Mouse (Mus musculus): ENCODE data around the gene Ltbr.
"Not testable (repeated sequence)": the region's sequence is repeated elsewhere in the genome, so short reads cannot be mapped to it uniquely, and the experiment has no call there.

Gene Ltbr

GRCm38 (mm10) chr6:125274841-125275563 is 38.7 kb downstream of the Ltbr start:
- peak; percentile 81 for DNase-seq (ENCODE audit: low read depth, low spot score)

- DNase-seq (ENCODE audit: low read depth, low spot score) = no peak
Observed at GRCm38 (mm10) chr6:125272228-125272785, 41.4 kb downstream of the Ltbr start.

- peak; percentile 99 for DNase-seq (ENCODE audit: low read depth, low spot score)
Observed at GRCm38 (mm10) chr6:125271455-125272227, 42.0 kb downstream of the Ltbr start.

GRCm38 (mm10) chr6:125268799-125269198 is 44.9 kb downstream of the Ltbr start:
- DNase-seq (ENCODE audit: low read depth, low spot score) = no peak

- DNase-seq (ENCODE audit: low read depth, low spot score) = no peak
Observed at GRCm38 (mm10) chr6:125267469-125267868, 46.2 kb downstream of the Ltbr start.

GRCm38 (mm10) chr6:125266600-125266999 is 47.1 kb downstream of the Ltbr start:
- DNase-seq (ENCODE audit: low read depth, low spot score) = not testable (repeated sequence)

GRCm38 (mm10) chr6:125266091-125266490 is 47.6 kb downstream of the Ltbr start:
- DNase-seq (ENCODE audit: low read depth, low spot score) = no peak

- no peak for DNase-seq (ENCODE audit: low read depth, low spot score)
Observed at GRCm38 (mm10) chr6:125265239-125265638, 48.4 kb downstream of the Ltbr start.

GRCm38 (mm10) chr6:125264219-125264618 is 49.5 kb downstream of the Ltbr start:
- DNase-seq (ENCODE audit: low read depth, low spot score) = no peak

GRCm38 (mm10) chr6:125260006-125260555 is 53.6 kb downstream of the Ltbr start:
- DNase-seq (ENCODE audit: low read depth, low spot score) = no peak

All from 3T3-L1 (cell line).